Mouse (Mus musculus): ENCODE measurements at regions not wholly inside any gene's neighbourhood (a gene's known extent, or its start where the extent isn't known, plus 50 kb on each side); places are given as distances from the start of the nearest gene placed in this dataset.
"Not testable (repeated sequence)": the region's sequence is repeated elsewhere in the genome, so short reads cannot be mapped to it uniquely, and the experiment has no call there.

DNA sequence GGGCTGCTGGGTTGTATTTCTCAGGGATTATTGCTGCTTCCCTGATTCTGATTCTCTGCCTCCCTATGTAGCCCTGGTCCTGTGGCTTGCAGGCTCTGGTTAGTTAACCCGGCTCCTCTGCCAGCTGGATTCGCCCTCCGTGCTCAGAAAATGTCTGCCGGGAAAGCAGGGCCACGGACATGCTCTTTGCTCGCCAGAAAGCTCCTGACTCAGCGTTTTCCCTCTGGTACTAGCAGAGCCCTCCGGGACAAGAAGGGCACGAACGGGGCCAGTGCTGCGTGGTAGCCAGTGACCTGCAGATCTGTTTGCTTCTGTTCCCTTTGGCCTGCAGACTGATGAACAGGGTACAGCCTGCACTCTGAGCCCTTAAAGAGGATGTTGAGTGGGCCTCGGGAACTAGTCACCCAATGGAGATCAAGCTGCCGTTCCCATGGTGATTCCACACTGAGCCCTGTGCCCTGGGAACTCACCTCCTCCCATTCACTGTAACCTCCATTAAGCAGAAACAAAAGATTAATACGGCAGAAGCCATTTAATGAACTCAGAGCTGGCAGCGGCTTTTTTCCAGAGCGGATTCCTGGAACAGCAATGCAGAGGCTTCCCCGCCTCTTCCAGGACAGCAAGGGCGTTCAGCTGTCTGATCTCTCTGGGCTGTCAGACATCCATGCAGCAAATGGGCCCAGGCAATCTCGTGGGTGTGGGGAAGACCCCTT lies 159.9 kb upstream of the Myt1l start:
- peak; percentile 65 to 73 for DNase-seq (ENCODE audit: low spot score in 2 of 2)

DNA sequence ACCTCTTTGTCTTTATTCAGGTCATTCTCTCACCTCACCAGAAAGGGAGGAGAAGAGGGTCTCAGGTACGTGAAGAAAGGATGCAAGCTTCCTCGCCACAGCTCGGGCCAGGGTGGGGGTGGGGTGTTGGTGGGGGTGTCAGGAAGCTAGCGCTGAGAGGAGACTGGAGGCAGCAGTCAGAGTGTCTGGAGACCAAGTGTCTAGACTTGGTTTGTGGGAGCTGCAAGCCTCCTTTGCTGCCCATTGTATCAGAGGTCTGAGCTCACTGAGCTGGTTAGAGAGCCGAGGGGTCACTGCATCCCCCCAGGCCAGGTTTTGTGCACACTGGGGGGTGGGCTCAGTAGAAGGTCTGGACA lies 159.4 kb upstream of the Myt1l start:
- no peak for DNase-seq (ENCODE audit: low spot score in 2 of 2)

DNA sequence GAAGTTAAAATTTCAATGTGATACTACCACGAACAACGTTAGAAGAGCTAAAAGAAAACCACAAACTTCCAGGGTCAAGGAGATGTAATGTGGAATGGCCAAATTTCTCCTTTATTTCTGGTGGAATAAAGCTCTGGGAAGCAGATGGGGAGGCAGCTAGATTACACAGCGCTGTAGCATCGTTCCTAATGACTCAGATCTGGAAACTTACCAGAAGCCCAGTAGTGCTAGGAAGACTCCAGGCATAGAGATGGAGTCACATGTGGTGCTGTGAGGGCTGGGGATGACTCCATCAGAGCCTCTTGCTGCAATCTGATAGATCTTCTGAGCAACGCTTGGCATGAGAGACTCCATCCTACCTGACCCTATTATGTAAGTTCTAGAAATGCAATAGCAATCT lies 136.4 kb upstream of the Myt1l start:
- DNase-seq (ENCODE audit: low spot score in 2 of 2), result peak in 1 of 2 experiments; percentile 59

DNA sequence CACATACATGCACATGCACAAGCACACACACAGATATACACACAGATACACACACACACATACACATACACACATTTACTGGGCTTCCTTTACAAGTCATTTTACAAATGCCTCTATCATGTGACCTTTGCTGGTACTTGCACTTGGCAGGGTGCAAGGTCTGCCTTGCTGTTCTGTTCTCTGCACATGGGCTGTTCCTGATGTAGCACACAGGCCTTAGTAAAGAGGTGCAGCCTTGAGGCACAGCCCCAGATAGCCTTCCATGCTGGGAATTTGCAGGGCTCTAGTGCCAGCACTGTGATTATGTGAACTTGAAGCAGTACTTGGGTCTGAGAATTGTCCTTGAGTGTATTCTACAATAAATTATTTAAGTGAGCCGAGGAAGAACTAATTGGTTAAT lies 133.9 kb upstream of the Myt1l start:
- no peak for DNase-seq (ENCODE audit: low spot score in 2 of 2)

DNA sequence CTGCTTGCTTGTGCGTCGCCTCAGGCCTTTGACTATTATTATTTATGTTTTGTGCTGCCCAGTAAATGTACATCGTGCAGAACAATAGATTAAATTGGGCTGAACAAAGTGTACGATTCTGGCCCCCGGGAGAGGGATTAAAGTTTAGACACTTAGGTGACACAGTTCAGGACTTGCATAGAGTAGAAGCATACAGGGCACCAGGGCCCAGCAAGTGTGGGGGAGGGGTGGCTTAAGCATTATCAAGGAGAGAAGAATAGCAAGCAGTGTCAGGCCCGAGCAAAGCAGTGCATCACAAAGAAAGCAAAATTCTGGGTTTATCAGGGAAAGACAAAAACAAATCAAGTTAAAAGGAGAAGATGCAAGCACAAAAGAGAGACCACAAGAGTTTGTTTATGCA lies 133.3 kb upstream of the Myt1l start:
- no peak for DNase-seq (ENCODE audit: low spot score in 2 of 2)

DNA sequence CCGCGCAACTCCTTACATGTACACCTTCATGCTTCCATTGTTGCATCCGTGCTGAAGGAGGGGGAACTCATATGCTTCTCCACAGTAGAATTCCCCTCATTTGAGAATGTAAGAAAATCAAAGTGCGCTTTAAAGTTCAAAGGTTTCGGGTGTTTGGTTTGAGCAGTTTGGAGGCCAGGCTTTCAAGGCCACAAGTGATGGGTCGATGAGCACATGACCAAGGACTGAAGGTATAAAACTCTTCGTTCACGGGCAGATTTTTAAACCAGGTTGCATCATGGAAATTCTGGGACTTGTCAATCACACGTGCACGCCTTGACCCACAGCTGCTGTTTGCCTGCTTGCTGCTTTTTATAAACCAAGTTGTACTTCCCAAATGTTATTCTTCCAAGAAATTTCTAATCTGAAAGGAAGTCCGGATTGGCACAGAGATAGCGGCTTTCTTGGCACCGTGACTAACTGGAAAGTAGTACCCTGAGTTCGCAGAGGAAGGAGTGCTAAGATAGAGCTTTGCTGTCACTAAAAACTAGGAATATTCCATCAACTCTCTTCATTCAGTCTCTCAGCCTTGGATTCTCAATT lies 132.7 kb upstream of the Myt1l start:
- no peak for DNase-seq (ENCODE audit: low spot score in 2 of 2)

DNA sequence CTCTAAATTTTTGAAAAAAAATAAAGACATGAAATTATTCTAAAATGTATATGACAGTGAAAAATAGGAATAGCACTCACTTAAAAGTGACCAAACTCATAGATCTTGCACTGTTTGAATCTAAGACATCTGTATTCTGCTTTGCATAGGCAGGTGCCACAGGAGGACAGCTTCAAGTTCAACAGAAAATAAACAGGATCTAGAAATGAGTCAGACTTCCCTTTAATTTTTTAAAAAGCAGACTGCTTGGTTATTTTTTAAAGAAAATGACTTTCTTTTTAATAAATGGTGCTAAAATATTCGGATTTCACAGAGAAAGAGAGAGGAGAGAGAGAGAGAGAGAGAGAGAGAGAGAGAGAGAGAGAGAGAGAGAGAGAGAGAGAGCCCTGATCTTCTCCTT lies 123.8 kb upstream of the Myt1l start:
- DNase-seq (ENCODE audit: low spot score in 2 of 2), result no peak

DNA sequence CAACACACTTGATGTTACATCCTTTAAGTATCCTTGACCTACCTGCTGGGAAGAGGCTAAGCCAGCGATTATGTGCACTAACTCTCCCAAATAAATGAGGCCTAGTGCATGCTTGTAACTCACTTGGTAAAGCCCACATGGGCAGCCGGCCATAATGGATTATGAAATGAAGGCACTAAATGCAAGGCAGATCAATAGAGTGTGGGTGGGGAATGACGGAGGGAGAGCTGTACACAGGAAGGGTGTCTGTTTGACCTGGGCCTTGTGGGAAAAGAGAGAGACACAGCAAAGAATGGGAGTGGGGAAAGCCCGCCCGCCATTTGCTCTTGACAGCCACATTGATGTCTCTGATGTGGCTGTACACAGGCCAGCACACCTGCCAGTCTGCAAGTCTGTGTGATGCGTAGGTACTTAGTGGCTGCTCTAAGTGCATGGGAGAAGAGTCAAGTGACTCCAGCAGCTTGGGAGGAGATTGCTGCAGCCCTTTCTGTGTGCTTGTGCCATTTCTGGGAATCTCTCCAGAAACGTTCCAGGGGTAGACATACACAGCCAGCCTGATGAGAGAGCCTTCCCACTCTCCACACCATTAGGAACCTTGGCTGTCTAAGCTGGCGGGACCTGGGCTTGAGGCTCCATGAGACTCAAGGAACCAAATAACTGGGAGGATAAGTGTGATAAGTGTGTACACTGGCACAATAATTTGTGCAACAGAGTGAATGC lies 118.7 kb upstream of the Myt1l start:
- no peak for DNase-seq (ENCODE audit: low spot score in 2 of 2)

DNA sequence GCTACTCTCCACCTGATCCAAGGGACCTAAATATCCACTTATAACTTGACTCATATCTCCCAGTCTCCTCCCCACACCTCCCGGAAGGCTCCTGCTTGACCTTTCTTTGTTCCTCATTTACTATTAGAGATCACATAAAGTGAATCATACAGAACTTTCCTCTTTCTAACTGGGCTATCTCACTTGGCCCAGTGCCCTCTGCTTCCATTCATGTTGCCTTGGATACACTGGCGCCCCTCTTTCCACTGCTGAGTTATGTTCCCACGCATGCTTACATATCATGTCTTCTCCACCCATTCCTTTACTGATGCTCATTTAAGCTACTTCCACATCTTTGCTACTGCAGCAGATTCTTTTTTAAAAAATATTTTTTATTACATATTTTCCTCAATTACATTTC lies 94.2 kb upstream of the Myt1l start:
- DNase-seq (ENCODE audit: low spot score in 2 of 2), result no peak

DNA sequence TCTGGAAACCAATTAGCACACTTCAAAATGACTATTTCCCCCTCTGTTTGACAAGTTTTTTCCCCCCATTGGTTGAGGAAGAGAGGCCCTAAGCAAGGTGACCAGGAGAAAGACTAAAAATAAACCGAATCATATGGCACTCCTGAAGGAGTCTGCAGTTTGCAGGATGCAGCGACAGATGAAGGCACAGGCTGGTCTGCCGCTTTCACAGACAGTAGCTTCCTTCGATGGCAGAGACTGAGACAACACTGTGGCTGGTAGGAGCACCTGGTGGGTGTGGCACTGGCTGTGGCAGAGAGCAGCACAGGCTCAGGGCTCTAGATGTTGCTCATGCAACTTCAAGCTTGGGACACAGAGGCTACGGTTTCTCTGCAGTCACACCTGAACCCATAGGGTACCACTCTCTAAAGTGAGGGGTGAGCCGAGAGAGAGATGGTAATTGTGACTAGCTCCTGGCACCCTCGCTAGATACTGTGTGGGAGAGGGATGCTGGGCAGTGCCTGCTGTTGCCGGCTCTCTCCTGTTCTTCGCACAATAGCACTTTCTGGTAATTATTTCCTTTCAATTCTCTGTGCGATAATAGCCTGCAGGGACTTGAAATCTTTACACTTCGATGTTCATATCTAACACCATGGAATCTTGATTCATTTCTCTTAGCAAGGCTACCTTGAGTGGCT lies 88.7 kb upstream of the Myt1l start:
- peak in 1 of 2 experiments; percentile 49 for DNase-seq (ENCODE audit: low spot score in 2 of 2)

DNA sequence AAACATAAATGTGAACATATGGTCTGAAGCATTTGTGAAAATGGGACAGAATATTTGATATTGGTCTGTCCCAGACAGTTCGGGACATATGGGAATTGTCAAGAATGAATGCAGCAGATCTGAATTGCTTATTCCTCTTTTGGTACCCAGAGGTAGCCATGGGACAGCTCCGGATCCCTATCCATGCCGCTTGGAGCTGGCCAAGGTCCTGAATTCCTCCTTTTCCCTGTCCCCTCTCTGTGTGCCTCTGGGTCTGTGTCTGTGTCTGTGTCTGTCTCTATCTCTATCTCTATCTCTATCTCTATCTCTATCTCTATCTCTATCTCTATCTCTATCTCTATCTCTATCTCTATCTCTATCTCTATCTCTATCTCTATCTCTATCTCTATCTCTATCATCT lies 63.0 kb upstream of the Myt1l start:
- DNase-seq (ENCODE audit: low spot score in 2 of 2), result not testable (repeated sequence)

All from left cerebral cortex, adult 9 months (tissue).